Mouse (Mus musculus) megakaryocyte, embryonic 14.5 days (primary cell): ENCODE data around the gene Slc11a1.

Source experiments
- FLI1 ChIP-seq: IDR thresholded peaks from 2 replicates; pipeline ENCODE4 v1.6.1; 2012; ENCODE audit warnings: low read length, inconsistent platforms, mixed read lengths
- GATA1 ChIP-seq: IDR thresholded peaks from 3 replicates; pipeline ENCODE4 v1.6.1; 2012; ENCODE audit warnings: mixed read lengths, low read length, inconsistent platforms, borderline replicate concordance

DNA sequence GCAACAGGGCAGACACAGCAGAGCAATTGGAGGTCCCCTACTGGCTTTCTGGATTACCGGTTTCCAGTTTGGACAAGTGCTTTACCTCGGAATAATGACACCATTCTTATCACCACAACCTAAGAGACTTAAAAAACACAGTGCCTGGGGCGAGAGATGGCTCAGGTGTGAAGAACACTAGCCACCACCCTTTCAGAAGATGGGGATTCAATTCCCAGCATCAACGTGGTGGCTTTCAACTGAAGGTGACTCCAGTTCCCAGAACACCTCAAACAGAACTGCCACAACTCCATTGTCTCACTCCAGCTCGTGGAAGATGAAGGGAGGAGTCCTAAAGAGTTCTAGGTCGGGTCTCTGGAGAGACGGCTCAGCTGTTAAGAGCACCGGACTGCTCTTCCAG, 10.5 kb downstream of the Slc11a1 start:
- no peak for TF ChIP-seq GATA1
- TF ChIP-seq FLI1, result no peak
